Mouse (Mus musculus): Measurements from ENCODE around the gene Gm13040.
"Not testable (repeated sequence)": the region's sequence is repeated elsewhere in the genome, so short reads cannot be mapped to it uniquely, and the experiment has no call there.

Gene Gm13040

DNA sequence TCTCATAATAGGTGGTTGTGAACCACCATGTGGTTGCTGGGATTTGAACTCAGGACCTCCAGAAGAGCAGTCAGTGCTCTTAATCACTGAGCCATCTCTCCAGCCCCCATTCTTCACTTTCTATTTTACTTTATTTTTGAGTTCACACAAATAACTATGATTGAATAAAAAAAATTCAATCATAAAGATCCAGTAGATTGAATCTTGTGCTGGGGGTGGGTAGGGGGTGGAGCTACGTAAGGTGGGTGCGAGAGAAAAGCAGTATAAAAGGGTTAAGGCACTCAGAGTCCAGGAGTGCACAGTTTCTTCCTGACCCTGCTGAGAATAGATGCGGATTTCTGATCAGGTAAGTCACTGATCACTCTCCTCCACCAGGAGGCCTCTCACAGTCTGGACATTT lies at the start of gene Gm13040:
Gene Gm13040, plus strand, starts transcription at position 301 of the 400 bp plus-strand sequence.
- DNase-seq (ENCODE audit: low read depth), result not testable (repeated sequence)

DNA sequence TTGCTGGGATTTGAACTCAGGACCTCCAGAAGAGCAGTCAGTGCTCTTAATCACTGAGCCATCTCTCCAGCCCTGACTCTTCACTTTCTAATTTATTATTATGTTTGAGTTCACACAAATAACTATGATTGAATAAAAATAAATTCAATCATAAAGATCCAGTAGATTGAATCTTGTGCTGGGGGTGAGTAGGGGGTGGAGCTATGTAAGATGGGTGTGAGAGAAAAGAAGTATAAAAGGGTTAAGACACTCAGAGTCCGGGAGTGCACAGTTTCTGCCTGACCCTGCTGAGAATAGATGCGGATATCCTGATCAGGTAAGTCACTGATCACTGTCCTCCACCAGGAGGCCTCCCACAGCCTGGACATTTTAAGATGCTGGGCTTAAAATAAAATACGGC lies 24.7 kb upstream of the Gm13040 start, which contains the start of gene Gm13043:
Gene Gm13043, plus strand, starts transcription at position 301 of the 400 bp plus-strand sequence.
- no peak for DNase-seq (ENCODE audit: low read depth)

GRCm38 (mm10) chr4:143551400-143551799 lies 15.6 kb downstream of the Gm13040 start, which contains the start of the genes BC080695 and Gm13057:
TSS of gene BC080695 (plus strand) at chr4:143551700.
TSS of gene Gm13057 (plus strand) at chr4:143551709.
- DNase-seq (ENCODE audit: low read depth), result not testable (repeated sequence)

All from fibroblast of lung, adult 2 months (primary cell).